Mouse (Mus musculus): ENCODE results near the gene 4930513O06Rik. TPM values are rescaled to one million over a fixed set of nuclear protein-coding genes. Genes with fewer than 3 reads are reported as not detected.

4930513O06Rik gene
- polyA plus RNA-seq, 1 experiment = not detected

DNA sequence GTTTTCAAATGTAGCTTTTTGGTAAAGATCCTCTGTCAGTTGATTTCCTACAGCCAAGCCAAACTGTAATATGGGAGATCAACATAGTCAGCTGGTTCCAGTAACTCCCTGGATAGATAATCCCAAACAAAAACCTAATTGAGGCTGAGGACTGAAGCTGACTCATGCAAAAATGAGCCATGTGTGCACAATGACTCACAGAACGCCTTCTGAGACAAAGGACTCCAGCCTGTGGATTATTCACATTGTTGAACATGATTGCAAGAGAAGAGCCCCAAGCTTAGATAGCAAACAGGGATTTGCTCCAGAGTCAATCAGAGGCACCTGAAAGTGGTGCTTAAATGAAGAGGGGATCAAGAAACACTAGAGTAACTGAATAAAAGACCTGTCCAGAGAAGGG, 11.2 kb downstream of the 4930513O06Rik start:
- H3K4me1 ChIP-seq (ENCODE audit: control insufficient read depth, insufficient read depth, low read length) = no peaks in the 10 kb centered on the region
- no peak overlapping the region for H3K4me3 ChIP-seq (replicated peaks; ENCODE audit: control insufficient read depth, low read depth, low read length)
- H3K27ac ChIP-seq (ENCODE audit: control insufficient read depth, insufficient read depth, low read depth, low read length, poor library complexity) = no peak overlapping the region
- WGBS = 50% methylated on average over 1 of the region's 1 CpGs
- TF ChIP-seq POLR2A (IDR thresholded peaks at IDR 0.05; ENCODE audit: borderline replicate concordance, control insufficient read depth, low read depth, low read length) (no peak), CTCF (IDR thresholded peaks at IDR 0.05; ENCODE audit: control insufficient read depth, insufficient read depth, low read length) (no peak)

GRCm38 (mm10) chrX:139134031-139134430, 48.0 kb downstream of the 4930513O06Rik start:
- H3K27ac ChIP-seq (ENCODE audit: control insufficient read depth, insufficient read depth, low read depth, low read length, poor library complexity) = no peak overlapping the region
- H3K4me3 ChIP-seq (replicated peaks; ENCODE audit: control insufficient read depth, low read depth, low read length) = no peak overlapping the region
- H3K4me1 ChIP-seq (ENCODE audit: control insufficient read depth, insufficient read depth, low read length) = no peaks in the 10 kb centered on the region
- 72% methylated on average over 4 of the region's 4 CpGs for WGBS
- no peak for TF ChIP-seq POLR2A (IDR thresholded peaks at IDR 0.05; ENCODE audit: borderline replicate concordance, control insufficient read depth, low read depth, low read length)
- TF ChIP-seq CTCF (IDR thresholded peaks at IDR 0.05; ENCODE audit: control insufficient read depth, insufficient read depth, low read length) = no peak

Other genes starting within 250 kb of the 4930513O06Rik start
- 0.82 TPM in 1 of 2 replicates, not detected in the other for gene Nrk, start 171.8 kb upstream of the 4930513O06Rik start, polyA plus RNA-seq (2011; ENCODE audit: insufficient read depth, insufficient read length, low replicate concordance, missing spikeins)
- not detected in 2 replicates for gene Serpina7, start 1.0 kb upstream of the 4930513O06Rik start, polyA plus RNA-seq (2011; ENCODE audit: insufficient read depth, insufficient read length, low replicate concordance, missing spikeins)
- not detected in 2 replicates for gene 4933428M09Rik, start 93.0 kb downstream of the 4930513O06Rik start, polyA plus RNA-seq (2011; ENCODE audit: insufficient read depth, insufficient read length, low replicate concordance, missing spikeins)
- 0.23 and 1.7 TPM in 2 replicates for gene Mum1l1, start 123.8 kb downstream of the 4930513O06Rik start, polyA plus RNA-seq (2011; ENCODE audit: insufficient read depth, insufficient read length, low replicate concordance, missing spikeins)
- gene Trap1a, start 247.4 kb downstream of the 4930513O06Rik start, polyA plus RNA-seq (2011; ENCODE audit: insufficient read depth, insufficient read length, low replicate concordance, missing spikeins) = 22.9 TPM in 1 of 2 replicates, not detected in the other